Mouse (Mus musculus) liver, adult 2 months (tissue): ENCODE measurements around the gene Mcpt8.
"Not testable (repeated sequence)": the region's sequence is repeated elsewhere in the genome, so short reads cannot be mapped to it uniquely, and the experiment has no call there.

Source experiments
- CTCF ChIP-seq: fragments of 200-500 bp; IDR thresholded peaks from 2 replicates; pipeline ENCODE4 v1.5.1; 2011; ENCODE audit warnings: low read depth, low read length, control low read depth
- POLR2A ChIP-seq: fragments of 200-500 bp; IDR thresholded peaks from 2 replicates; pipeline ENCODE4 v1.6.1; 2011; ENCODE audit warnings: low read length, control low read depth; ENCODE audit not compliant: insufficient read depth; ENCODE audit errors: extremely low read depth

DNA sequence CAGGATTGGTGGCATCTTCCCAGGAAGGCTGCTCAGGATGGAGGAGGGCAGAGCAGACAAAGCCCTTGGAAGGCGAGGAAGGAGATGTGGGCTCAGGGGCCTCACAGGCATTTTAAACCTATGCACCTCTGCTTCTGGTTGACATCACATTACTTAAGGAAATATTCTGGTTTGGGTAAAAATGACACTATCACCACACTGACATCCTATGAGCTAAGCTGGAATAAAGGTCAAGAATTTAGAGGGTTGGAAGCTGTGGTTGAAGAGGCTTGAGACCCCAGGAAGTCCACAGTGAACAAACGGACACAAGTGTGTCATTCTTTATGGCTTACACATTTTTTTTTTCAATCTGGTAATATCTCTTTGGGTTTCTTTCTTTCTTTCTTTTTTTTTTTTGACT lies 47.4 kb upstream of the Mcpt8 start, which contains the start of gene Gzmd:
- not testable (repeated sequence) for TF ChIP-seq CTCF, POLR2A
